Mouse (Mus musculus) stomach, embryonic 14.5 days (tissue): ENCODE measurements around the gene Lrp1. TPM values are rescaled to one million over a fixed set of nuclear protein-coding genes. Genes with fewer than 3 reads are reported as not detected.
"Not testable (repeated sequence)": the region's sequence is repeated elsewhere in the genome, so short reads cannot be mapped to it uniquely, and the experiment has no call there.

Experiments
- ATAC-seq: fragments of 200-750 bp; cut with Nextera tagmentation; 2 replicates; pipeline ENCODE4 v1.8.0; 2017; ENCODE audit warnings: low read depth, moderate TSS enrichment; ENCODE audit not compliant: insufficient number of reproducible peaks, insufficient read depth, low FRiP score
- H3K27ac ChIP-seq: fragments of 300-500 bp; sonication (generic); 2 replicates; pipeline ENCODE4 v1.5.1; 2014; ENCODE audit warnings: mild to moderate bottlenecking, low read length, moderate library complexity, mixed read lengths
- H3K27me3 ChIP-seq: fragments of 300-500 bp; sonication (generic); 2 replicates; pipeline ENCODE4 v1.6.1; 2014; ENCODE audit warnings: low read length, control low read depth, mixed read lengths; ENCODE audit not compliant: control insufficient read depth, insufficient read depth
- H3K36me3 ChIP-seq: fragments of 300-500 bp; sonication (generic); 2 replicates; pipeline ENCODE4 v1.6.1; 2014; ENCODE audit warnings: mild to moderate bottlenecking, control low read depth, low read length, moderate library complexity, mixed read lengths; ENCODE audit not compliant: control insufficient read depth, insufficient read depth
- H3K4me1 ChIP-seq: fragments of 300-500 bp; sonication (generic); 2 replicates; pipeline ENCODE4 v1.6.1; 2014; ENCODE audit warnings: low read length, control low read depth, mixed read lengths; ENCODE audit not compliant: control insufficient read depth, insufficient read depth
- H3K4me2 ChIP-seq: fragments of 300-500 bp; sonication (generic); replicated peaks from 2 replicates; pipeline ENCODE4 v1.6.1; 2014; ENCODE audit warnings: low read depth, low read length, control low read depth
- H3K4me3 ChIP-seq: fragments of 300-500 bp; sonication (generic); 2 replicates; pipeline ENCODE4 v1.5.1; 2014; ENCODE audit warnings: low read depth, low read length, control low read depth
- H3K9ac ChIP-seq: fragments of 300-500 bp; sonication (generic); replicated peaks from 2 replicates; pipeline ENCODE4 v1.6.1; 2014; ENCODE audit warnings: low read depth, mild to moderate bottlenecking, control low read depth, low read length, moderate library complexity, mixed read lengths
- H3K9me3 ChIP-seq: fragments of 300-500 bp; sonication (generic); 2 replicates; pipeline ENCODE4 v1.6.1; 2016; ENCODE audit warnings: low read depth, low read length, control low read depth; ENCODE audit not compliant: control insufficient read depth
- WGBS: fragments of 180-500 bp; shearing (Covaris S2); extraction: QIAGEN DNeasy Blood & Tissue Kit; methylation state at CpG from one replicate; pipeline ENCODE4 v1.1.7; 2014; 5-methylcytosine and 5-hydroxymethylcytosine counted together
- polyA plus RNA-seq: library from polyadenylated mRNA; unstranded; fragments of >200 nt; fragmentation: Nextera tagmentation; extraction: Ambion mirVana; gene quantifications from 2 replicates; pipeline ENCODE4 v1.2.1, GENCODE M21; 2014

Gene Lrp1
- polyA plus RNA-seq, 1 experiment from 2014 or later: 98.0 TPM

GRCm38 (mm10) chr10:127657617-127658016, 36.7 kb upstream of the Lrp1 start:
- H3K9me3 ChIP-seq, H3K27ac ChIP-seq, H3K27me3 ChIP-seq, H3K9ac ChIP-seq, ATAC-seq, H3K4me3 ChIP-seq, H3K4me2 ChIP-seq: not testable (repeated sequence)
- WGBS: 58% methylated on average over 6 of the region's 6 CpGs
- H3K4me1 ChIP-seq: peaks cover 27% of the 10 kb centered on the region
- peaks cover 33% of the 10 kb centered on the region for H3K36me3 ChIP-seq

- Histone ChIP-seq H3K9me3 (no peaks in the 10 kb centered on the region), H3K27ac (no peak overlapping the region), H3K4me1 (peaks cover 7% of the 10 kb centered on the region; the same call in 1 of the 2 replicates), H3K27me3 (no peaks in the 10 kb centered on the region), H3K9ac (no peak overlapping the region), H3K4me2 (no peak overlapping the region), H3K36me3 (peaks cover 42% of the 10 kb centered on the region), H3K4me3 (no peak overlapping the region)
- no peak for ATAC-seq
- WGBS: 78% methylated on average over 16 of the region's 16 CpGs
These were observed 34.1 kb upstream of the Lrp1 start for GRCm38 (mm10) chr10:127654970-127655579.

GRCm38 (mm10) chr10:127652906-127653638, 32.1 kb upstream of the Lrp1 start:
- Histone ChIP-seq H3K36me3 (peaks cover 41% of the 10 kb centered on the region), H3K27me3 (no peaks in the 10 kb centered on the region), H3K4me3 (no peak overlapping the region), H3K9ac (no peak overlapping the region), H3K9me3 (no peaks in the 10 kb centered on the region), H3K27ac (0 out of 2 replicates have a peak overlapping the region, but pooled peaks have one; percentile 10), H3K4me1 (peaks cover 7% of the 10 kb centered on the region; the same call in 1 of the 2 replicates), H3K4me2 (0 out of 2 replicates have a peak overlapping the region, but pooled peaks have one; percentile 3)
- 37% methylated on average over 21 of the region's 21 CpGs for WGBS
- ATAC-seq: no peak

GRCm38 (mm10) chr10:127645791-127646190, 24.8 kb upstream of the Lrp1 start:
- ATAC-seq: no peak
- WGBS: 67% methylated on average over 2 of the region's 2 CpGs
- H3K4me3 ChIP-seq: no peak overlapping the region

DNA sequence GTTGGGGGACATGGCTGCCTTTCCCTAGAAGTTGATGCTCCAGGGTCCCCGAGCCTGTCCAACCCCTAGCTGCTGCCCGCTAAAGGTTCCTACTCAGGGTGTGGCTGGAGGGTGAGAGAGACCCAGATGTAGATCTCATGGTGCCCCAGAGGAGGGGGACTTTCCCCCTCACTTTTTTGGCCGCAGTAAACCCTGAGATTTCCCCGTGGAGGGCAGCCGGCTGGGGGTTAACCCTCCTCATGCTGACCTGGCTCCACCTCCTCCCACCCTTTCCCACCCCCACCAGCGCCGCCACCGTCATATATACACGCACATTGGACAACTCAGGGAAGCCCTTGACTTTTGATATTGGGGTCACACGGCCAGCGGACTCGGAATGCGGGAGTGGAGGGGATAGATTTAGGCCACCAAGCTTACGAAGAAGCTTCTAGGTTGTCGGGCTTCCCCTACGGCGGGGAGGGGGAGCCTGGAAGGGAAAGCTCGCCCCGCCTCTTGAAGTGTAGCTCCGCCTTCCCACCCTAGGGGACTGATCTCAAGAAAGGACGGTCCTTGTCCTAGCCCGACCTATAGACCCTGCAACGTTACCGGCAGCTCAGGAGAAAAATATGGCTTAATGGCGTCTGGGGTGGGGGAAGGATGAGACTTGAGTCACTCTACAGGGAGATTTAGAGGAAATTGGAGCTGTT, 22.7 kb upstream of the Lrp1 start:
- WGBS: 2% methylated on average over 25 of the region's 25 CpGs
- Histone ChIP-seq H3K36me3 (peaks cover 3% of the 10 kb centered on the region; the same call in 1 of the 2 replicates), H3K9ac (peak overlapping the region; percentile 41), H3K27ac (peak overlapping the region; percentile 88), H3K4me1 (peaks cover 14% of the 10 kb centered on the region), H3K4me3 (peak overlapping the region; percentile 48), H3K4me2 (peak overlapping the region; percentile 66), H3K27me3 (no peaks in the 10 kb centered on the region), H3K9me3 (no peaks in the 10 kb centered on the region)
- ATAC-seq: peak; percentile 73

More at GRCm38 (mm10) chr10:127645791-127646190, 24.8 kb upstream of the Lrp1 start:
- Histone ChIP-seq H3K4me1 (peaks cover 14% of the 10 kb centered on the region), H3K27me3 (no peaks in the 10 kb centered on the region), H3K9me3 (no peaks in the 10 kb centered on the region), H3K27ac (no peak overlapping the region), H3K36me3 (peaks cover 11% of the 10 kb centered on the region; the same call in 1 of the 2 replicates), H3K9ac (no peak overlapping the region; the same call in 1 of the 2 replicates), H3K4me2 (no peak overlapping the region)

GRCm38 (mm10) chr10:127642772-127643552, 22.0 kb upstream of the Lrp1 start, which contains the start of gene Stat6:
Gene Stat6 (plus strand): TSS chr10:127642986.
- Histone ChIP-seq H3K4me1 (peaks cover 14% of the 10 kb centered on the region), H3K27me3 (no peaks in the 10 kb centered on the region), H3K9me3 (no peaks in the 10 kb centered on the region), H3K4me3 (peak within 1 kb of the TSS; percentile 48), H3K9ac (peak within 1 kb of the TSS; percentile 41), H3K4me2 (peak within 1 kb of the TSS; percentile 66), H3K36me3 (peaks cover under 1% of the 10 kb centered on the region; the same call in 1 of the 2 replicates), H3K27ac (peak within 1 kb of the TSS; percentile 88)
- ATAC-seq: peak; percentile 60
- 4% methylated on average over 35 of the region's 37 CpGs for WGBS

- Histone ChIP-seq H3K9me3 (no peaks in the 10 kb centered on the region), H3K4me1 (peaks cover 14% of the 10 kb centered on the region), H3K27ac (peak overlapping the region; percentile 88), H3K36me3 (no peaks in the 10 kb centered on the region), H3K9ac (peak overlapping the region; percentile 41; the same call in 1 of the 2 replicates), H3K4me3 (peak overlapping the region; percentile 48), H3K27me3 (no peaks in the 10 kb centered on the region), H3K4me2 (peak overlapping the region; percentile 66)
- WGBS: 8% methylated on average over 19 of the region's 19 CpGs
- ATAC-seq: peak; percentile 77
These were observed 21.2 kb upstream of the Lrp1 start for GRCm38 (mm10) chr10:127641861-127642771.
